Mouse (Mus musculus) MEL (cell line): ENCODE measurements around the gene Pde10a.

Experiments used
- CHD1 ChIP-seq: IDR thresholded peaks from 2 replicates; pipeline ENCODE4 v1.6.1; 2012; ENCODE audit warnings: low read depth, mild to moderate bottlenecking, inconsistent platforms, low read length, improper control_type of control experiment
- CHD2 ChIP-seq: IDR thresholded peaks from 2 replicates; pipeline ENCODE4 v1.6.1; 2011; ENCODE audit warnings: low read length, improper control_type of control experiment
- CTCF ChIP-seq, 3 experiments: IDR thresholded peaks in 2 of 3; conservative IDR thresholded peaks in 1 of 3; 2 replicates each; pipeline ENCODE4 v1.5.1; 2011 to 2012; ENCODE audit warnings: low read length in 3 of 3, low read depth in 2 of 3, mild to moderate bottlenecking in 2 of 3, improper control_type of control experiment in 1 of 3, inconsistent platforms in 1 of 3, mixed read lengths in 1 of 3, moderate library complexity in 1 of 3; ENCODE audit not compliant: control insufficient read depth in 1 of 3, insufficient read depth in 1 of 3, poor library complexity in 1 of 3, severe bottlenecking in 1 of 3
- EP300 ChIP-seq, 2 experiments: IDR thresholded peaks; 2 replicates each; pipeline ENCODE4 v1.6.1; 2011; ENCODE audit warnings: improper control_type of control experiment in 2 of 2, low read length in 2 of 2, low read depth in 1 of 2, mild to moderate bottlenecking in 1 of 2
- GATA1 ChIP-seq: IDR thresholded peaks from 2 replicates; pipeline ENCODE4 v1.6.1; 2011; ENCODE audit warnings: low read depth, low read length, improper control_type of control experiment
- MAFK ChIP-seq: IDR thresholded peaks from 2 replicates; pipeline ENCODE4 v1.6.1; 2011; ENCODE audit warnings: low read depth, mild to moderate bottlenecking, low read length, improper control_type of control experiment, borderline replicate concordance
- MAX ChIP-seq: IDR thresholded peaks from 2 replicates; pipeline ENCODE4 v1.6.1; 2011; ENCODE audit warnings: low read length, improper control_type of control experiment
- MAZ ChIP-seq: IDR thresholded peaks from 2 replicates; pipeline ENCODE4 v1.6.1; 2012; ENCODE audit warnings: low read depth, mild to moderate bottlenecking, inconsistent platforms, low read length, improper control_type of control experiment
- MYC ChIP-seq: IDR thresholded peaks from 2 replicates; pipeline ENCODE4 v1.6.1; 2011; ENCODE audit warnings: low read depth, mild to moderate bottlenecking, low read length, improper control_type of control experiment, moderate library complexity
- POLR2A ChIP-seq, 2 experiments: IDR thresholded peaks; 2 replicates each; pipeline ENCODE4 v1.6.1; 2011 to 2012; ENCODE audit warnings: low read length in 2 of 2, mild to moderate bottlenecking in 2 of 2, control low read depth in 1 of 2, improper control_type of control experiment in 1 of 2, low read depth in 1 of 2, moderate library complexity in 1 of 2; ENCODE audit not compliant: control insufficient read depth in 1 of 2, insufficient read depth in 1 of 2, poor library complexity in 1 of 2
- RAD21 ChIP-seq: IDR thresholded peaks from 2 replicates; pipeline ENCODE4 v1.6.1; 2011; ENCODE audit warnings: mild to moderate bottlenecking, low read depth, low read length, improper control_type of control experiment
- USF2 ChIP-seq, 2 experiments: IDR thresholded peaks; 2 replicates each; pipeline ENCODE4 v1.6.1; 2011 to 2012; ENCODE audit warnings: improper control_type of control experiment in 2 of 2, low read length in 2 of 2, borderline replicate concordance in 1 of 2, inconsistent platforms in 1 of 2, low read depth in 1 of 2, mild to moderate bottlenecking in 1 of 2; ENCODE audit not compliant: insufficient read depth in 1 of 2
- ZKSCAN1 ChIP-seq: IDR thresholded peaks from 2 replicates; pipeline ENCODE4 v1.6.1; 2012; ENCODE audit warnings: low read depth, mild to moderate bottlenecking, inconsistent platforms, low read length, improper control_type of control experiment, moderate library complexity

GRCm38 (mm10) chr17:8898221-8898620 lies 373.0 kb downstream of the Pde10a start:
- TF ChIP-seq MAX (no peak), MYC (no peak), GATA1 (no peak), CHD1 (no peak), EP300 (IDR thresholded peaks at IDR 0.05; ENCODE audit: low read depth in 1 of 2, low read length in 2 of 2) (no peak), MAFK (no peak), MAZ (no peak), POLR2A (IDR thresholded peaks at IDR 0.05; ENCODE audit: control insufficient read depth in 1 of 2, insufficient read depth in 1 of 2, low read depth in 1 of 2, low read length in 2 of 2, poor library complexity in 1 of 2) (no peak), RAD21 (no peak), CTCF (IDR thresholded peaks at IDR 0.05 in 2 of 3, conservative IDR thresholded peaks at IDR 0.05 in 1 of 3; ENCODE audit: control insufficient read depth in 1 of 3, insufficient read depth in 1 of 3, low read depth in 2 of 3, low read length in 3 of 3, poor library complexity in 1 of 3, severe bottlenecking in 1 of 3) (no peak), ZKSCAN1 (no peak), USF2 (IDR thresholded peaks at IDR 0.05; ENCODE audit: borderline replicate concordance in 1 of 2, insufficient read depth in 1 of 2, low read depth in 1 of 2, low read length in 2 of 2) (no peak), CHD2 (no peak)
